Mouse (Mus musculus) adrenal gland, postnatal 4 days (tissue): ENCODE data around the gene Gm47985. TPM values are rescaled to one million over a fixed set of nuclear protein-coding genes. Genes with fewer than 3 reads are reported as not detected.

ENCODE experiments used
- DNase-seq, 2 experiments: peaks; one replicate each; pipeline ENCODE4 v3.0.0; 2021 to 2022; ENCODE audit warnings: low spot score in 2 of 2, mixed read lengths in 2 of 2
- total RNA-seq, 2 experiments: library from RNA; stranded (reverse); gene quantifications; 2 replicates each; pipeline ENCODE4 v1.2.3; 2021

Gene Gm47985
- total RNA-seq, 2 experiments from 2014 or later = not detected

DNA sequence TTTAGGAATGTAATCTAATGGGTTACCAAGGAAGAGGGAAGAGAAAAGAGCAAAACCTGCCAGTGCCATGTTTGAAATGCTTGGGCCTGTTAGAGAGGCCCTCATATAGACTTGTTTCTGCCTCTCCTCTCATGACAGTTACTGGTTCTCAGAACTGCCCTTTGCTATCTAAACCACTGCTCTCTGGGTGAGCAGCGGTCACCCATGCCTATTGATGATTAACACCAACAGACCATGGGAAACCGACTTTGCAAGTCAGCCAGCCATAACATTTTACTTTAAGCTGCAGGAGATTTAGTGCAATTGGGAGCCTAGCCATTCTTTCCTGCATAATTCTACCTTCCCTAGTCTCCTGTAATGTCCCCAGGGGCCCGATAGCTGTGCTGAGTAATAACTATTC, 34.1 kb downstream of the Gm47985 start:
- DNase-seq = no peak

DNA sequence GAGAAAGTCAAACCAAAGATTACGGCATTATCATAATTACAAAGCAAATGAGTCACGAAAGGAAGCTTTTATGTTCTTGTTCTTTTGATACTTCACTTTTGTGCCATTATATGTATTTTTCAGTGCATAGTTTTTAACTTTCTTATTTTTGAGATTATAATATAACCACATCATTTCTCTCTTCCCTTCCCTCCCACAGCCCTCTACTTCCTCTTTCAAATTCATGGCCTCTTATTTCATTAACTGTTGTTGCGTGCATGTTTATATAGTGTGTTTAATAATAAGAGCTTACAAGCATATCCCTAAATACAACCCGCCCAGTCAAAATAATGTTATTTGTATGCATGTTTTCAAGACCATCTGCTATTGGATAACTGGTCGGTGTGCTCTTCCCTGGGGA, 36.7 kb downstream of the Gm47985 start:
- DNase-seq = no peak

DNA sequence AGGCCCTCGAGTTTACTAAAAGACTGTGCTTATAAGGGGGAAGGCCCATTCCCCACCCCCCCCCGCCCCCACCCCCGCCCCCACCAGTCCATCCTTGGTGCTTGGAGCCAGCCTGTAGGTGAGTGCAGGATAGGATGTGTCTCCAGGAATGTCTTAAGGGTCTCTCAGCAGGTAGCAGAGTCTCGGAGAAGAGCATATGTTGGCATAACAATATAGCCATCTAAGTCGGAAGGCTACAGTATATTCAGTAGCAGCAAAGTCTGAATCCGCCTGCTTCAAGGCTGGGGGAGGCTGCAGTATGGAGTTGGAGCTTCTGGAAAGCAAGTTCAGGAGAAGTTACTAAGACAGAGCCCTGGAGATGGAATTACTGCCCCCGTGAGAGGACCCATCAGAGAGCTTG, 37.8 kb downstream of the Gm47985 start:
- DNase-seq = no peak

DNA sequence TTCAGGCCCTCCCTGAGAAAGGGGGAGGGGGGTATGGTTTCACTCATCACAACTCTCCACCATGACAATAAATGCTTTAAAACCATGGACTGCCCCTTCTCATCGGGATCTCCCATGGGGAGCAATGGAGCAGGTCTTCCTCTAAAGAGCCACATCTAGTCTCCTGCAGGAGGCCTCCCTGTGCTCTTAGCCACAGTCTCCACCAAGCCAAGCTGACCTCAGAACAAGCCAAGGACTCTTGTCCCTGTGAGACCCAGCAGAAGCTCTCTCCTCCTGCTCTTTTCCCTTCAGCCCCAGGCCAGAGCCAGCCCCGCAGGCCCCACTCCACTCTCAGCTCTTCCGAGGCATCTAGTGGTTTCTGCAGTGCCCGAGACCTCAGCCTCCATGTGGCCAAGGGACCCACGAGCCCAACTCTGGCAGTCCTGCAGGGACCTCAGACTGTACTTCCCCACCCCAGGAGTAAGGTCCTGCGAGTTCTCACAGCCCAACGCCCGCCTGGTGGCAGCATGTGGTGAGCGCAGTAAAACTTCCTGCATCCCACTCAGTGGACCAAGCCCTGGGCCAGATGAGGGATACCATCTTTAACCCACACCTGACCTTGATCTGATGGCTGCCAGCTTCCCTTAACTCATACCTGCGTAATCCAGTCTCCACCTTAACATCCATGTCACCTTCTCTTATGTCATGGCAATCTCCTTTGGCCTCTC, 40.4 kb downstream of the Gm47985 start:
- no peak for DNase-seq

DNA sequence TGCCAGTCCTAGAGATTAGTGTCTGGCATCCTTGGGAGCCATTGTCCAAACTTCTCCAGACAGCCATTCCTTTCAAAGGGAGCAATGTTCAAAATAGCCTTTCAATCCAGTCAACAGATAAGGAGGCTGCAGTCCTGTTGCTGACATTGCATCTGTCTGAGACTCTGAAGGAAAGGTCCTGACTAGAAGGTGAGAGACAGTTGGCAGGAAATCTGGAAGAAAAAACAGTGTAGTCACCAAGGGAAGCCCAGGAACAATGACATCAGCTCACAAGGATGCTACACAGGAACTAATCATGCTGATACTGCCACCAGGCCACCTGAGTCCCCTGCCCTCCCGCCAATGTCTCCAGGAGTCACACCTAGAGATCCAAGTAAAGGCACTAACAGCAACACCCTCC, 41.0 kb downstream of the Gm47985 start:
- DNase-seq = no peak

DNA sequence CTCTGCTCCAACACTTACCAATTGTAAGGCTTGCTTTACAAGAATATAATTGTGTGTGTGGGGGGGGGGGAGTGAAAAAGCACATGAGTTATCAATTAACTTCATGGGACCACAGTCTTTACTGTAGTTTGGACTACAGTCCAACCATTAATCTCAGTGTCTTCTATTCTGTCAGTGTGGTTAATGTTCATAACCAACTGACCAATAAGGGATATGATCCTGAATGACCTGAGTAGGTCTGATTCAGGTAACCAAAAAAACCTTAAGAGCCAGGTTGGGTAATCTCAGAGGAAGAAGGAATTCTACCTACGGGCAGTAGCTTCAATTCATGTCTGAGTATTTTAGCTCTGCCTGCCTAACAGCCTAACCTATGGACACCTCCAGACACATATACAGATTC, 42.2 kb downstream of the Gm47985 start:
- DNase-seq = no peak

DNA sequence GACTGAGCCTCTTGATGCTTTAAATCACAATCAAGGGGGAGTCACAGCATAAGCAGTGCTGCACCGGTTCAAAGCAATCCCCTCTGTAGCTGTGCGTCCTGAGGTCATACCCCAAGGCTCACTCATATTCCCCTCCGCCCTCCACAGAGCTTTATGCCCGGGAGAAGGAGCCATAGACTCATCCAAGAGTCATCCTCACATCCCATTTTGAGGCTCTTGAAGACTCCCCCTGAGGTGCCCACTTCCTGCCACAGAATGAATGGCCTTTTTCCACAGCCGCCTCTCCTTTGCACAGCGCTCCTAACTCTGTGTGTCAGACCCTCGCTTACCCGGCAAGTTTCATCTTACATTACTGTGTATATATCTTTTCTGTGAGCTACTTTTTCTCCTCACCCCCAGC, 45.2 kb downstream of the Gm47985 start:
- DNase-seq = no peak

DNA sequence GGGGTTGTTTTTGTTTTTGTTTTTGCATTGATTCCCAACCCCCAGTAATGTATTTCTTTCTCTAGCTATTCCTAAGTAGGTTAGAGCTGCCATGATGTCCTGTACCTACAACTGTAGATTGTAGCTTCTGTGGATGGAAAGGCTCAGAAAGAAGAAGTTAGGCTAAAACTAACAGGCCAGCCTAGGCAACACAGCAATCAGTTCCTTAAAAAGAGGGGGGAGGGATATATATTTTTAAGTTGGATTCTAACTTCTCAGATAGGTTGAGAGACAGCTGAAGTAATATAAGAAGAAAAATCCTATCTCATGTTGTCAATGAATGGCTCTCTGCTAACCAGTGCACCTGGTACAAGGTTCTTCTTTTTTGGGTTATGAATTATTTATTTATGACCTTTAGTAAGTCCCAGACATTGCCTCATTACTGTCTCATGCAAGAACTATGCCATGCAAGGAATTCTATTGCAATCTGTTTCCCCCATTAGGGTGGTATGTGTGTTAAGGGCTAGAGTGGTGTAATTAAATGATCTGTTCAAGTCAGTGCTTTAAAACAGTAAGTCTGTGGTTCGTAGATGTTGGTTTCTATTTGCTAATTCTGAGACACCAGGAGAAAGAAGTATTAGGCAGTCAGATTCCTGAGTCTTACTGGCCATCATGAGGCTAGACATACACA, 46.1 kb downstream of the Gm47985 start:
- DNase-seq = no peak

DNA sequence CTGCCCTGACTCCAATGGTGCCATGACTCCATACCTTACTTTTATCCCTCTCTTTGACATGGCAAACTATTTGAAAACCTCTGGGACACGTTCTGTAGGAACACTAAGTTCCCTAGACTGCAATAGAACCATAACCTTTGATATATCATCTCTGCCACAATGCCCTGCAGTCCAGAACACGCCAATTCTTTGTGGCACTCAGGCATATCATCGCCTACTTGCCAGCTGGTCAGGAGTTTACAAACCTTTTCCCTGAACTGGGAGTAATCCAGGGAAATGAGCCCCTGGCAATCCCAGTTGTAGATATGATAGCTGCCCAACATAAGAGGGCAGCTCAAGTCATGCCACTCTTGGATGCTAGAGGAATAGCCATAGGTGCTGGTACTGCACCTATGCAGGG, 50.0 kb downstream of the Gm47985 start:
- DNase-seq = no peak

DNA sequence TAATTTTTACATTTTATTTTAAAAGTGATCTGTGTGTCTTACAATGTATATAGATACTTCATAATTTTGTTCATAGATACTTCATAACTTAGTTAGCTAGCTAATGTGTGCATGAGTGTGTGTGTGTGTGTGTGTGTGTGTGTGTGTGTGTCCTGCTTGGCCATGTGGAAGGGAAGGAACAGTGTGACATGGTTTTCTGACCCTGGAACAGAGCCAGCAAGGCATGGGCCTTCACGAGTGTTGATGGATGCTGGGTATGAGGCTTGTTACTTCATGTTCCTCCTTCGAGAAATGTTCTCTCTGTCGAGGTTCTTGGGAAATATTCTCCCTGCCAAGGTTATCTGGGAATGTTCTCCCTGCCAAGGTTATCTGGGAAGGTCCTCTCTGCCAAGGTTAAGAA, 51.4 kb downstream of the Gm47985 start:
- DNase-seq = no peak

Other genes starting within 250 kb of the Gm47985 start
- 10 to 100 TPM; 12.3 to 20.5 TPM for gene Hmcn1, start 189.1 kb upstream of the Gm47985 start, total RNA-seq
- under 1 TPM in 1 of 2 experiments, not detected in 1; 0.17 TPM for gene Gm8947, start 9.8 kb downstream of the Gm47985 start, total RNA-seq
- gene Gm47995, start 15.9 kb downstream of the Gm47985 start, total RNA-seq = not detected
- not detected for gene 3110040M04Rik, start 21.6 kb downstream of the Gm47985 start, total RNA-seq
- gene Gm47996, start 27.6 kb downstream of the Gm47985 start, total RNA-seq = not detected
- 100 to 1,000 TPM; 127 to 187 TPM for gene Ivns1abp, start 161.9 kb downstream of the Gm47985 start, total RNA-seq
- gene Swt1, start 245.9 kb downstream of the Gm47985 start, total RNA-seq = 10 to 100 TPM; 16.7 to 18.9 TPM
- 10 to 100 TPM; 21.3 to 21.7 TPM for gene Trmt1l, start 246.0 kb downstream of the Gm47985 start, total RNA-seq